Mouse (Mus musculus): Measurements from ENCODE around the gene S1pr4.

GRCm38 (mm10) chr10:81452947-81453288, 47.0 kb downstream of the S1pr4 start:
- TF ChIP-seq CTCF (IDR thresholded peaks at IDR 0.05; ENCODE audit: insufficient read depth, low read length) (no peak), POLR2A (IDR thresholded peaks at IDR 0.05; ENCODE audit: borderline replicate concordance, extremely low read depth, low read depth, low read length) (no peak)
